Mouse (Mus musculus) olfactory bulb, adult 2 months (tissue): ENCODE results near the gene Trat1.

Experiments used
- CTCF ChIP-seq: fragments of 200-500 bp; IDR thresholded peaks from 2 replicates; pipeline ENCODE4 v1.5.1; 2012; ENCODE audit warnings: low read depth, mild to moderate bottlenecking, low read length, moderate library complexity; ENCODE audit not compliant: insufficient read depth
- POLR2A ChIP-seq: fragments of 200-500 bp; IDR thresholded peaks from 2 replicates; pipeline ENCODE4 v1.6.1; 2012; ENCODE audit warnings: mild to moderate bottlenecking, low read depth, low read length, moderate library complexity; ENCODE audit not compliant: insufficient read depth

GRCm38 (mm10) chr16:48799470-48799869, 27.6 kb upstream of the Trat1 start:
- TF ChIP-seq POLR2A (no peak), CTCF (no peak)
